Mouse (Mus musculus): ENCODE data around the gene Arhgef3.

Gene Arhgef3

DNA sequence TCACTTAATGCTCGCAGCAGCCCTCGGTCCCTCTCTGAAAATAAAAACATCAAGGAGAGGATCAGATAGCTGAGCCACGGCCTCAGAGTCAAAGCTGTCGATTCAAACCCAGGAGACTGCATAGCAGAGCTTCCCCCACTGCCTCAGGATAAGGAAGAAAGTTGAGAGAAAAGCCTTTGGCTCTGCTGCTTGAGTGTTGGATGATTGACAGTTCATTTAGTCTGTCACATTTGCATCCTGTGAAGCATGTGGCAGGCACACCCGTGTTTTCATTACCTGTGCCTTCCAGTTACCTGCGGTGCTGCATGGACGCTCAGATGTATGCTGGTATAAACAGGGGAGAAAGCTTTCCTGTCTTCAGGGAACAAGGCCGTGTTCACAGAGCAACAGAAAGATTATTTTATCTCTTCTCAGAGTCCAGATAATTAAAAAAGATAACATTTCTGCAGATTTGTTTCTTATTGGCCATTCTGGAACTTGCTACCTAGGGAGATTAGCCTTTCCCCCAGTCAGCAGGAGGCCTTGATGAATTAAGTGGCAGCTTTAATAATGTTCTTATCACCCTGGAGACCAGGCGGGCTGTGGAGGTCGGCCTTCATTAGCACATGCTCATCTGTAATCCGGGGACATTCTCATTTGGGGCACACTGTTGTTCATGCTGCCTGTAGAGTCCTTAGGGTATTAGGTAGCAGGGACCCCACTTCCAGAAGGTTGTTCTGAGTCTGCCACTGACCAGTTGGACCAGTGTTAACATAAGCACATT is 157.6 kb downstream of the Arhgef3 start:
- no peak for DNase-seq

DNA sequence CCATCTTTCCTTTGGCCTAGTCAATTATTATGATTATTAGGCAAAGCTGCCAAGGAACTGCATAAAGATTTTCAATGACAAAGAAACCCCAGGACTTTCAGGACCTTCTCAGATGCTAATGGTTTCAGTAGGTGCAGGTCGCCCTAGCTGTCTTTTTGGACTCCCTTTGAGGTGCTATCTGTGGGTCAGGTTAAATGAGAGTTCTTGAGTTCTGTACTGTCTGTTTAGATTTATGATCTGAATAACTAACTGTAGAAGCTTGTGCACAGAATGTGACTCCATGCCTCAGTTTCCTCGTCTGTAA is 158.1 kb downstream of the Arhgef3 start:
- no peak for DNase-seq

DNA sequence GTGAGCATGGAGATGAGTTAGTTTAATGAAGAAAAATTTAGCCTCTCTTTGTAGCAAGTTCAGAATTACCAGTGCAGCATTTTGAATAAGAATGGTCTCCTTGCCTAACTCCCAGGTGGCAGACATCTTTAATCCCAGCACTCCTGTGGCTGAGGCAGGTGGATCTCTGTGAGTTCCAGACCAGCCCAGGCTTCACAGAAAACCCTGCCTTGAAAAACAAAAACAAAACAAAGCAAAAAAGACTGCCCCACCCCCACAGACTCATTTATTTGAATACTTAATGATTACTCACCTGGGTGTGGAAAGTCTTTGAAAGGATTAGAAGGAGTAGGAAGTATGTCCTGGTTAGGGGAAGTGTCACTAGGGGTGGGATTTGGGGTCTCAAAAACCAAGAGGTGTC is 158.5 kb downstream of the Arhgef3 start:
- no peak for DNase-seq

DNA sequence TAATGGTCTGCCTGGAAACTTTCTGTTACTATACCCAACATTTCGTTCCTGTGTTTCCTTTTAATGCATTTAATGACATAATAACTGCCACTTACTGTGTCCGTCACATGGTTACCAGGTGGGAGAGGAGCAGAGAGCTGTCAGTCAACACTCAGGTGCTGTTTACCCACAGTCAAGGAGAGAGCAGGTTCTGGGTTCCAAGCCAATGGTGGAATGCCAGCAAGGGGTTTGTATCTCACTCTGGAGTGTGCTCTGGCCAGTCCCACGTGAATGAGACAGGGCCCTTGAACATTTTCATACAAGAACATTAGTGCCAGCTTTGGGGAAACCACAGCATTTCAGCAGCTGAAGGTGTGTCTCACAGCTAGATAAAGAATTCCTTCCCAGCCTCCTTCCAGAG is 162.6 kb downstream of the Arhgef3 start:
- DNase-seq: no peak

DNA sequence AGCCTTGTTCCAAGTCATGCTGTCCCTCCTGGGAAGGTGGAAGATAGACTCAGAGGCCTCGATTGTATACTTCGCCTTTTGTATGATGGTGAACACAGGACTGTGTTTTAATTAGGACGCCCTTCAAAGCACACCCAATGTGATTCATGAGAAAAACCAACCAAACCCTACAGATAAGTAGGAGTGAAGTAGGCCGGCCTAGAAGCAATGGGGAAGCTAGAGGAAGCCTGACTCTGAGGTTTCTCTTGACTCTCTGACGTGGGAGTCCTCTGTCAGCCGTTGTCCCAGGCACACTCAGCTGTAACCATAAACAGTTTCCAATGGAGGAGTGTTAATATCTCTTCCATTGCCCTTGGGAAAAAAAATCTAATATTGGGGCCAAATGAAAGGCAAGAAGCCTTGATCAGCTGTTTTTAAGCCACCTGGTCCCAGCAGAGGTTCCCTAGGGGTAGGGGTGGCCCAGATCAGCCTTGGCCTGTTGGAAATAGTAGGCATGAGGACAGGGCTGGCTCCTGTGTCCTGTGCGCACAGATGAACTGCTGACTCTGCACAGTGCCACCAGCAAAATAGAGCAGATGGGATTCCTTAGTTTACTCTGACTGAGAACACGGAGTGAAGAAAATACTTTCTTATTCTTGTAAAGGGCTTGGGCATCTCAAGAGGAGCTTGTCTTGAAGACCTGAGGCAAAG is 165.6 kb downstream of the Arhgef3 start:
- no peak for DNase-seq

DNA sequence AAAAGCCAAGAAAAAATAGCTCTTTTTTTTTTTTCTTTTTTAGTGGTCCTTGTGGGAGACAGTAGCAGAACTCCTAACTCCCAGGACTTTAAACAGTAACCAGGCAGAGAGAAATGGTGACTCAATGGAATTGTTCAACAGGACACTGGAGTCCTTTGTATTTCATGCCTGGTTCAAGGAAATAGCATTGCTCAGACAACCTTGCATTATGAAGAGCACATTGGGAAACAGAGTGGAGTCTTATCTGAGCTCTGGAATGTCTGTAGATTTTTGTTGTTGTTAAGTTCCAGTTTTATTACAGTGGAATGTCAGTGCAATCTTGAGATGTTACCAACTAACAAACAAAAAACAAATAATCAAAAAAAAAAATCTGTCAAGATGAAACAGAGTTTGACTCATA is 169.3 kb downstream of the Arhgef3 start:
- no peak for DNase-seq

DNA sequence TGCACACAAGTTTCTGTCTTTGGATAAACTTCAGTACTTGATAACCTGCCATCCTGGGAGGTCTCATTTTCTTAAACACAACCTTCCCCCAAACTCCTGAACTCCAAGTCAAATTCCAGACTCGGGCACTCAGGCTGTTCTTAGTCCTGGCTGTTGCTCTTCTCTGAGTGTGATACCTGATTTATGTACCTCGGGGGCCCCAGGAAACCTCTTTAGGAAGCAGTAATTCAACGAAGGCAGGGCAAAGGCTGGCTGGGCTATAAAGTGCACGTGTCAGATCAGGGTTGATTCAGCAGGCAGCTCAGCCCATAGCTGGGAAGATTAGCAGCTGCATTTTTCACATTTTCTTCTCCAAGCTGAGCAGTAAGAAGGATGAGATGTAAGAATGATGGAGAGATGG is 171.5 kb downstream of the Arhgef3 start:
- no peak for DNase-seq

DNA sequence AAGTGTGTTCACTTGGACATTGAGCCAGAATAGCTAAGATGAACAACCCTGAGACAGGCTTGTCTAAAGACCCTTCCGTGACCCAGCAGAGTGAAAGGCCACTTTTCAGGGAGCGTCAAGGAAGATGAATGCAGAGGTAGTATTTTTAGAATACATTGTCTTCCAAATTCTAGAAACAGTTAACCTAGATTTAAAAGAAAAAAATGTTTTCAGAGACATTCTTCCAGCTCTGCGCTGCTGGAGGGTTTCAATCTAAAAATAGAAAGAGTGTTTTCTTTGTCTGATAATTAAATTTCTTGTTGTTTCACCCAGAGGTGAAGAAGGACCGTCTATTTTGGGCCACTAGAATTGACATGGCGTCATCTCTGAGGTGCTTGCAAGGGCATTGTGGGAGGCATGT is 174.4 kb downstream of the Arhgef3 start:
- DNase-seq: no peak

DNA sequence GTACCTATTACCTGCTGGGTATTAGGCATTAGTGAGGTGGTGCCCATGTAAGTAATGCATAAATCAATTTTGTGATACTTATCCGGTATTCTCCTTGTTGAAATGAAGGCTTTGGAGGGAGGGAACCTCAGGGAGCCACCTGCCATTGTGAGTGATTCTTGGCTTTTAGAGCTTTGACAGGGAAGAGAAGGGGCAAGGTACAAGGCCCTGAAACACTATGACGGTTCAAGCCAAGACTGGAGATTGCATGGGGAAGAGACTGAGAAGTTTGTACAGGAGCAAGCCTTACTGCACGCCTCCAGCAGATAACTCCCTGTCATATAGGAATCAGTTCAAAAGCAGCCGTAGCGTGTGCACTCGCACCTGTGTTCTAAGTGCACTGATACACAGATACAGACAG is 177.4 kb downstream of the Arhgef3 start:
- DNase-seq: peak; percentile 57

DNA sequence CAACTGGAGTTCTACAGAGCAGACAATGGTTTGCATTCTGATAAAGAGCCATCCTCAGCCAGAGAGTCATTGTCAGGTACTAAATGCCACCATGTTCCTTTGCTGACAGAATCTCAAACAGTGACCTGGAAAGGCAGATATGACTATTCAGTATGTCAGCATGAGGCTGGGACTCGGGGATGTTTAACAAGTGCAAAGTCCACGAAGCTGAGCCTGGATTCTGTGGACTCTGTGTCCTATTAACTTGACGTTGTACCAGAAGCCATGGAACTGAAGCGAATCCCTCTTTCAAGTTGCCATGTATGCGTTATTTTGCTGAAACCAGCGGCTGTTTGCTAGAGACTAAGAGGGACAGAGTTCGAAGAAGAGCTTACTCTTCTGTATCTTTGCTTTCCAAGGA is 181.1 kb downstream of the Arhgef3 start:
- DNase-seq: peak; percentile 95

DNA sequence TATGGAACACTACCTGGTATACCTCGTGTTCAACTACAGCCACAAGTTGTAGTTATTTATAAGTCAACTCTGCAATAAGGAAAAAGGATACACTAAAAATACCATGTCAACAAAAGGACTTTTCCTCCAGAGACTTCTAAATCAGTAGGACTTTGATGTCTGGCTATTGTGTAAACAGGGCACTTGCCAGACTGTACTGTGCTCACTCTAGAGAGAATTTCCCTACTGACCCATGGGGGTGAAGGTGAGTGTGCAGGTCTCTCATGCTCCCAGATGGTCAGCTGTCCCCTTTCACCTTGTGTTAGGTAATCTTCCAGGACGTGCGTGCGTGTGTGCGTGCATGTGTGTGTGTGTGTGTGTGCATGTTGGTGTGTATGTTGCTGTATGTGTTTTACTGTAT is 182.3 kb downstream of the Arhgef3 start:
- peak; percentile 91 for DNase-seq

DNA sequence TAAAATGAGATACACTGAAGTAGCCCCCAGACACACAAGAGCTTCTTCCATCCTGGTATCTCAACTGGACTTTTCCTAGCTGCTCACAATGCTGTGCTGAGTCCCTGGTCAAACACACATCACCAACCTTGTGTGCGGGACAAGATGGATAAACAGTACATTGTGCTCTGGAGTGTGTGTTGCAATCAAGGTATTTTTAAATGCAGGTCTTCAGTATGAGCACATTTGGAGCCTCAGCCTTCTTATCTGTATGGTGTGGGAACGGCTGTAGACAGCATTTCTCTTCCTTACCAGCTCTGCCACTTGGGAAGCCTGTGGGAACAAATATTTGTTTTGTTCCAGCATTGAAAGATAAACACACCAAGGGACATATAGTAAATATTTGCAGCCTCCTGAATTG is 184.2 kb downstream of the Arhgef3 start:
- no peak for DNase-seq

DNA sequence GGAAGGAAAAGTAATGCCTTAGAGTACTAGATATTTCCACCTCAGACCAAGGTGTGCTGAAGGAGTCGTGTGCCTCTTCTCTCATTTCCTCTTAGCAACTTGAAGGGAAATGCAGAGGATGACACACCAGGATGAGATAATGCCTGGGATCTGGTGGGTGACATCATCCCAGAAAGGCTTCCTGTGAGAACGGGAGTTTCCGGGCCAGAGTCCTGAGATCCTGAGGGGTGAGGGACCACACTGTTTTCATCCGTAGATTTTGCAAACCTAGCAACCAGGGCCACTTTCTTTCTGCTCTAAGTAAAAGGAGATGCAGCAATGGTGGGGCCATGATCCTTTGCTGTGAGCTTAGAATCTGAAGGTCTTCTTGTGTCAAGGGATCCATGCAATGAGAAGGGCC is 185.0 kb downstream of the Arhgef3 start:
- DNase-seq: peak; percentile 40

DNA sequence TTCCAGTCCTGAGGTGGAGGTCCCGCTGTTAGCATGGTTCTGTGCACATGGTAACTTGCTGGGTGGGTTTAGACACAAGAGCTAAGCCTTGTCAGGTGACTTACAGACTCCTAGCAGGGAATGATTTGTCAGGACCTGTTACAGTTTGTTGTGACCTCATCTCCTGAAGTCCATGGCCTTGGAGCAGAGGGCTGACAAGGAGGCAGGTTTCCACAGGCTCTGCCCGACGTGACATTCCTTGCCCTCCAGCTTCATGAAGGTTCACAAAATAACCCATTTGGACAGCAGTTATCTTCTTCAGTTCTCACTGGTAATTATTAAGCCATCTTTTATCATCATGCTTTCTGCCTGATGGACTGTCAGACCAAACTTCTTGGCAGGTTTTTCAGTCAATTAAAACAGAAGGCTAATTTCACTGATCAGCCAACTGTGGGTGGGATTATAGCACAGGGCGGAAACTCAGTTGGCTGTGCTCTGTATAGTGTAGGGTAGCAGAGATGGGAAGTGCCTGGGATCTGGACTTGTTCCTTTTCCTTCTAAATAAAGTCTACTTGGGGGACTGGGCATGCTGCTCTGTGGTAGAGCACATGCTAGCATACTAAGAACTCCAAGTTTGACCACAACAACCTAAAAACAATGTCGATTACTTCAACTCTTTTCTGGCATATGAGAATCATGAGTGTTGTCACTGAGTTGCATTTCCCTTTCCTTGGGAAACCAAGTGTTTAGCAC is 187.2 kb downstream of the Arhgef3 start:
- peak; percentile 83 for DNase-seq

DNA sequence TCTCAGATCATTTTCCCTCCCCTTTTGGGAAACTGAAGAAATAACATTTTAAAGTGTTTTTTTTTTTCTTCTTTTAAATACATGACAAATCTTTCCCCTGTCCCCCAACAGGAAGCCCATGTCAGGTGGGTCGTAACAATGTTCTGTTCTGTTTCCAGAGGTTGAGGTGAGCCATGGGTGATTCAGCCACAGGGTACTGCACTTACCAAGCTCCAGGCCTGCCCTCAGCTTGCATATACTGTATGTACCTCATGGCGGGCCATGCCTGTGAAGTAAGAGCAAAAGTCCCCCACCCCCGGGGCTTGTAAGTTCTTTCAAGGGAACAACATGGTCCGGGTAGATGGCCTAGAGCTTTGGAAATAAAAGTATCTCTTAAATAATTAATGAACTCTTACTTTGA is 188.6 kb downstream of the Arhgef3 start:
- DNase-seq: no peak

DNA sequence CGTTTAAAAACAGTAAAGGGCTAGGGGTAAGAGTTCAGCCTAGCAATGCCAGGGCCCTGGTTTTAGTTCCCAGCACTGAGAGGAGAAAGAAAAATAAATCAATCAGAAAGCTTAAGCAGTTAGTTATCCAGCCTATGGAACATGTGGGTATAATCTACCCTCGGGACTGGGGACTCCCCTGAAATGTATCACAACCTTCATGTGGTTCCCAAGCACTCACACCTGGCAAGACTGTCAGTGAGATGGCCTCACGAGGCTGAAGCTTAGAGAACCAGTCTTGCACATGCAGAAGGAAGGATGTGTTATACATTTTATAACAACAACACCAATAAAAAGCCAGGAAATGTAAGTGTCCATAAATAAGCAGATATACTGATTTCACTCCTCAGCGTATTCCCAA is 189.7 kb downstream of the Arhgef3 start:
- DNase-seq: no peak

DNA sequence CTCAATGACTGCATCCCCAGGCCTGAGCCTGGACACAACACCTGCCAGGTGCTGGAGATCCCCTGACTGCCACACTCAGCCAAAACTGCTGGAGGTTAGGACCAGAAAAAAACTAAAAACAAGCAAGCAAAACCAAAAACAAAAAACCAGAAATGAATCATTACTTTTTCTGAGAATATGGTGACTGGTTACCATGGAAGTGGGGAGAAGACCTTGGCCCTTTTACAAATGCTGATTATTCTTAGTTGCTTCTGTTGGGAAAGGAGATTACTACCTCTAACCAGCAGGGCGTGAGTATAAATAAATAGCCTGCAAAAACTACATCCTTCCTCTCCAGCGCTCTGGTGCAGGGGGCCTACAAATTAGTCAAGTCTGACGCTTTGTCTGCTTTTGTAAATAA is 194.1 kb downstream of the Arhgef3 start:
- DNase-seq: no peak

DNA sequence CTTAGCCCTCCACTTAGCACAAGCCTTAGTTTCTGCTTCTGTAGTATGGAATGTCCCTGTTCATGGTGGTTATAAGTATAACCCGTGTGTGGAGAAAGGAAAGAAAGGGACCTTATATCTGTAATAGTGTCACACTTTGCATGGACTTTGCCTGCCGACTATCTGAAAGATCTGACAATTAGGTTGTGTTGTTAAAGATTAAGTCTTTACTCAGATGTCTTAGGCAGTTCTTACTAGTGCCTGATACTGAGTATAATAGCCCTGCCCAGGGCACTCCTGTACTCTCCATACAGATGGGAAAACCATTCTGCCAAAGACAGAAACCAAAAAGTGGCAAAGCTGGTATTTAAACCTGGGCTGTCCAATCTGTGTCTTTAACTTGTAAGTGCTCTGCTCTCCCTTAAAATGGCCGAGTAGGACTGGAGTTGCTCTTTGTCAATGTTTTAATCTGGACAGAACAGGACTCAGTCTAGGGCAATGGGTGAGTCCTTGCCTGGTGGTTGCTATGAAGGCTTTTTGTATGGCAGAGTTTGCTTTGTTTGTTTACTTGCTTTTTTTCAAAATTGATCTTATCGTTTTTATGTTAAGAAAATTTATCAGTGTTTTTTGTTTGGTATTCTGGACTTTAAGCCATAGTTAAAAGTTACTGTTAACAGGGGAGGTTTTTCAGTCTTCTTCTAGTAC is 196.0 kb downstream of the Arhgef3 start:
- DNase-seq: no peak

DNA sequence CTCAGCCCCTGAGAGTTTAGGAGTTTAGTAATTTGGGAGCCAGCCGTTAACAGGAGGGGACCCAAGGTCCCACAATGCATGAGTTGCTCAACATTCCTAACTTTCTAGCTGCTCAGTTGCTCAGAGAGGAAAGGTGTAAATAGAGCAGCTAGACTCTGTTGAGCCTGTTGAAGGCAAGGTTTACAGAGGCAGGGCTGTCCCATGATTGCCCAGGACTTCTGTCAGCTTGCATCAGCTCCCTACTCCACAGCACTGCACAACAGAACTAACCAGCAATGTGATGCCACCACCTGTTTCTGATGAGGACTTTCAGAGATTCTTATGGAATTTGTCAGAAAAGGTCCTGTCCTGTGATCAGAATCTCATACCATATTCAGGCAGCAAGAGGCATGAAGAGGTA is 197.7 kb downstream of the Arhgef3 start:
- DNase-seq: no peak

DNA sequence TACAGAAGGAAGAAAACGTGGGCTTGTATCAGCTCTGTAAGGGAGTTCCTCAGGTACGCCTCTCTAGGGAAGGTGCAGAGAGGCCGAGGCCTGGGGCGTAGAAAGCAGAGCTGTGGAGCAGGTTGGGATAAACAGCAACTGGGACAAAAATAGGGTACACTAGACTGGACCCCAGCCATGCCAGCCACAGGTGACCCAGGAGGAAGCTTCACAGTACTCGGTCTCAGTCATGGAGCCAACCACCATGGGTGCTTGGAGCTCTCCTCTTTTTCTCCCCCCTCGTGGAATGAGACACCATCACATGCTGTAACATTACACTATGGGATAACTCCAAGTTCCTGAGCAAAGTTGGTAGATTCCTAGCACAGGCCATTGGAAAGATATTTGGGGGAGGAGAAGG is 201.0 kb downstream of the Arhgef3 start:
- no peak for DNase-seq

DNA sequence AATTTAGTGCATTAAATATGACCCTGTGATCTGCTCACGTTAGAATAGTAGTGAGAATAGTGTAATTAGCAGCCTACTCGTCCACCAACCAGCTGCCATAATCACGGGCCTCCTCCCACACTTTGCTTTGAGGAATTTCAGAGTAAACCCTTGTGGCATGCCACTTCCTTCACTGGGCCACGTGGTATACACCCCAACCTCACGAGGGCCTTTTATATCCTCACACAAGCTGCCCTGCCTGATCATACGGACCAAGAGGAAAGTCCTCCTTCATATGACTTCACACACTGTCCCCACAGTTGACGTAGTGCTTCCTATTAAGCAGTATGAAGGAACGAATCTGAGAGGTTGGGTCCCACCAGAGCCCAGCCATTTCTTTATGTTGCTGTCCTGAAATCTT is 202.4 kb downstream of the Arhgef3 start:
- no peak for DNase-seq

DNA sequence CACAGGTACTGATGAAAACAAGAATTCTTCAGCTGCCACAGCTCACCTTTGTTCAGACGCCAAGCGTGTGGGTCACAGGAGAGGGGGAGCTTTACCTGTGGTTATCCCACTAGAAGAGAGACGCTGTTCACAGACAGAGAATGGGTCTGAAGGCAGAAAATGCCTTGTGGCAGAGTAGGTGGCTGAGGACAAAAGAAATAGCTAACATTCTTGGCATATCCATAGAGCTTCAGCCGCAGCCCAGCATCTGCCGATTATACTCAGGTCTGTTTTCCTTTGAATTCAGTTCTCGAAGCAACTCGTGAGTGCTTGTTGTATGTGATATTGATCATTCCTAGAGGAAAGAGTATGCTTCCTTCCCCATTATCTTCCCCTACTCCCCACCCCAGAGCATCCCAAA is 204.7 kb downstream of the Arhgef3 start:
- no peak for DNase-seq

DNA sequence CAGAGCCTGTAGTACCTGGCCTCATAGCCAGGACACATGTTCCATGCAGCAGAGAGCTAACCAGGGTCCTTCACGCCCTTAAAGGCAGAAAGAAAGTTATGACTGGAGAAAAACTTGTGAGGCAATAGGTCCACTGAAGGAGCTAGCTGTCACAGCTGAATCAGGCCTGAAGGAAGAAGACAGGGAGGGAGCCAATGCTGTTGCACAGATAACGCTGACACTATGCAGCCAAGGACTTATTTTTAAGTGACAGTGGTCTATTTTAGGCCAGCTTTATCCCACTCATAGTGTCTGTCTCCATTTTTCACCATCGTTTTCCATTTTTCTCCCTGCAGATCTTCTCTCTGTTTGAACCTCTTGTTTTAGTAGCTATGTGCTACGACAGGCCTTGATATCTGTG is 207.3 kb downstream of the Arhgef3 start:
- no peak for DNase-seq

DNA sequence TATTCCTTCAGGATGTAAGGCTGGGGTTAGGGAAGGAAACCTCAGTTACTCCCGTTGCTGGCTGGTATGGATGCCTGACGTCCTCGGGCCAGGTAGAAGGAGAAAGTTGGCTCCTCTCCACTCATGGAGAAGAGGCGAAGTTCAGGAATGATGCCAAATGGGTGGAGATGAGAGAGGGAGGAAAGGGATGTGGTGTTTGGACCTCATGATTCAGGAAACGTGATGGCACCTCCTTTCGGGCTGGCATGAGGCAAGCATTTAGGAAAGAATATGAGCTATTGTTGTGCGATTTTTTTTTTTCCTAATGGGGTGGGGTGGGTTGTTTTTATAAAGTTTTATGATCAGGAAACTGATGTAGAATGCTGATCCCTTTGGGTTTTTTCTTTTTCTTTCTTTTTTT is 210.0 kb downstream of the Arhgef3 start:
- peak; percentile 67 for DNase-seq

Data from kidney, adult 9 months (tissue).